Mouse (Mus musculus): ENCODE results near the gene Gm43191. TPM values are rescaled to one million over a fixed set of nuclear protein-coding genes. Genes with fewer than 3 reads are reported as not detected.
"Not testable (repeated sequence)": the region's sequence is repeated elsewhere in the genome, so short reads cannot be mapped to it uniquely, and the experiment has no call there.

Gm43191 gene
- polyA plus RNA-seq, 1 experiment = not detected

DNA sequence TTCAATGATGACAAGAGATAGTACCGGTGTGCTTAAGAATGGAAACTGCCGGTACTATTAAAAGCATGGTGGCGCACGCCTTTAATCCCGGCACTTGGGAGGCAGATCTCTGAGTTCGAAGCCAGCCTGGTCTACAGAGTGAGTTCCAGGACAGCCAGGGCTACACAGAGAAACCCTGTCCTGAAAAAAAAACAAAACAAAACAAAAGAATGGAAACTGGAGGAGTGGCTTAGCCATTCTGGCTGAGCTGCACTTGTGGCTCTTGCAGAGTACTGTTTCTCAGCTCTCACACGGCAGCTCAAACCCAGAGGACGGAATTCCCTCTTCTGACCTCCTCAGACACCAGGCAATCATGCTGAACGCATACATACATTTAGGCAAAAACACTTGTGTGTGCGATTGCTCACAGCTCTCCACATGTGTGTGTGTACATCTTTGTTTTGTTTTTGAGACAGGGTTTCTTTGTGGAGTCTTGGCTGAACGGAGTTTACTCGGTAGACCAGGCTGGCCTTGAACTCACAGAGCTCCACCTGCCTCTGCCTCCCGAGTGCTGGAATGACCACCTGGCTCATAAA, 21.1 kb downstream of the Gm43191 start:
- Histone ChIP-seq H3K4me1 (ENCODE audit: control insufficient read depth, insufficient read depth, low read length) (peaks cover 11% of the 10 kb centered on the region), H3K27ac (ENCODE audit: insufficient read depth, low read length) (no peak overlapping the region), H3K4me3 (replicated peaks; ENCODE audit: insufficient read depth, low read depth, low read length) (no peak overlapping the region), H3K27me3 (ENCODE audit: control insufficient read depth, insufficient read depth, low read length) (no peaks in the 10 kb centered on the region)
- WGBS = 78% methylated on average over 13 of the region's 13 CpGs
- no peak for DNase-seq
- TF ChIP-seq CTCF (IDR thresholded peaks at IDR 0.05; ENCODE audit: borderline replicate concordance, insufficient read depth, low read depth, low read length) = no peak
- no peak for TF ChIP-seq POLR2A (IDR thresholded peaks at IDR 0.05; ENCODE audit: borderline replicate concordance, insufficient read depth, low read length)

DNA sequence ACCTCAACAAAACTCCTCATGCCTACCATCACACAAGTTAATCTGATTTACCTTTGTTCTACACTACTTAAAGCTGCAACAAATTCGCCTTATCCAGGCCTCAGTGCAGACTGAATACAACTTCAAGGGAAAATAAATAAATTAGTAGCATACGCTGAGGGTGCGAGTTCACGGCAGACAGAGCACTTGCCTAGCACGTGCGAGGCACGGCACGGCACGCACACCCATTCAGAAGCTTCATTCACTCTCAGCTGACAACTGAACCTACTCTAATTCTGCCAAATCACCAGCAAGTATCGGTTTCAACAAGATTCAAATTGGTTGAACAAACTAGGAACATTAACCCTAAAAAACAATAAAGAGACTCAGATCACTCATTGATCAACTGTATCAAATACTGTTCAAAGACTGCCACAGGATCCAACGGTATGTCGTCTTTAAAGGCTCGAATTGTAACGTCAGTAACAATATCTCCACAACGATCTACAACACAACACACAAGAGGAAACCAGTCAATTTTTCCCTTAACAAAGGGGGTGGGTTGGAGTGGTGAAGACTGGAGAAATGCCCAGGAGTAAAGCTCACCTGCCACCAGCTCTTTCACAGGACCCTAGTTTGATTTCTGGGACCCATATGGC, 22.0 kb downstream of the Gm43191 start:
- Histone ChIP-seq H3K27ac (ENCODE audit: insufficient read depth, low read length) (no peak overlapping the region), H3K4me1 (ENCODE audit: control insufficient read depth, insufficient read depth, low read length) (peaks cover 11% of the 10 kb centered on the region), H3K27me3 (ENCODE audit: control insufficient read depth, insufficient read depth, low read length) (no peaks in the 10 kb centered on the region), H3K4me3 (replicated peaks; ENCODE audit: insufficient read depth, low read depth, low read length) (no peak overlapping the region)
- 80% methylated on average over 15 of the region's 15 CpGs for WGBS
- DNase-seq = no peak
- TF ChIP-seq CTCF (IDR thresholded peaks at IDR 0.05; ENCODE audit: borderline replicate concordance, insufficient read depth, low read depth, low read length) = no peak
- no peak for TF ChIP-seq POLR2A (IDR thresholded peaks at IDR 0.05; ENCODE audit: borderline replicate concordance, insufficient read depth, low read length)

DNA sequence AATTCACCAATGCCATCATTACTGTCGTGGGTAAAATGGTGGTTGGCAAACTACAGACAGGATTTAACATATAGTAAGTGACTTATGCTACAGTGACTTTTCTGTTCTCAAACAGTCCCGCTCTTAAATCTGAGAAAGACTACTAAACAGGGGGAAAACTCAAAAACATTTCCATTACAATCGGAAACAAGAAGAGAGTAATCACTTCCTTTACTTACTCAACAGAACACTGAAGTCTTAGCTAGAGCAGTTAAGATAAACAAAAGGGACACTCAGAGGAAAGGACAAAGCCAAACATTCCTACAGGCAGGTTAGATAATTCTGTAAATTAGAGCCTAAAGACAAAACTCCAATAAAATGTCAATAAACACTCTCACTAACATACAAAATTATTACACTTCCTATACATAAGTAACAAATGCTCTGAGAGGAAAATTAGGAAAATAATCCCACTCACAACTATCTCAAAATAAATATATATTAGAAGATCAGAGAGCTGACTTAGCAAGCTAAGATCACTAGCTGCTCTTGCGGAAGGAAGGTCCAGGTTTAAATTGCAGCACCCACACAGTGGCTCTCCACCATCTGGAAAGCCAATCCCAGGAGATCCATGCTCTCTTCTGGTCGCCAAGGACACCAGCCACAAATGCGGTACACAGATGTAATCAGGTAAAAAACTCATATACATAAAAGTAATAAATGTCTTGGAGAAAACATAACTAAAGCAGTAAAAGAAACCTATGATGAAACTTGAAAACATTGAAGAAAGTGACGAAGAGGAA, 24.7 kb downstream of the Gm43191 start:
- 62% methylated on average over 7 of the region's 7 CpGs for WGBS
- TF ChIP-seq POLR2A (IDR thresholded peaks at IDR 0.05; ENCODE audit: borderline replicate concordance, insufficient read depth, low read length) (no peak), CTCF (IDR thresholded peaks at IDR 0.05; ENCODE audit: borderline replicate concordance, insufficient read depth, low read depth, low read length) (no peak)
- H3K27me3 ChIP-seq (ENCODE audit: control insufficient read depth, insufficient read depth, low read length) = no peaks in the 10 kb centered on the region
- H3K27ac ChIP-seq (ENCODE audit: insufficient read depth, low read length) = no peak overlapping the region
- H3K4me1 ChIP-seq (ENCODE audit: control insufficient read depth, insufficient read depth, low read length) = peaks cover 14% of the 10 kb centered on the region
- DNase-seq = no peak
- no peak overlapping the region for H3K4me3 ChIP-seq (replicated peaks; ENCODE audit: insufficient read depth, low read depth, low read length)

DNA sequence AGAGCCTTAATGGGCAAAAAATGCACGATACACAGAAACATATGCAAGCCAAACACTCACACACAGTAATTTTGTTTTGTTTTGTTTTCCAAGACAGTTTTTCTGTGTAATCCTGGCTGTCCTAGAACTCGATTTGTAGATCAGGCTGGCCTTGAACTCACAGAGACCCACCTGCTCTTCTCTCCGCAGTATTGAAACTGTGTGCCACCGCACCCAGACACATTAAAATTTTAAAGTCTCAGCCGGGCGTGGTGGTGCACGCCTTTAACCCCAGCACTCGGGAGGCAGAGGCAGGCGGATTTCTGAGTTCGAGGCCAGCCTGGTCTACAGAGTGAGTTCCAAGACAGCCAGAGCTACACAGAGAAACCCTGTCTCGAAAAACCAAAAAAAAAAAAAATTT, 27.0 kb downstream of the Gm43191 start:
- H3K27me3 ChIP-seq (ENCODE audit: control insufficient read depth, insufficient read depth, low read length); H3K4me1 ChIP-seq (ENCODE audit: control insufficient read depth, insufficient read depth, low read length); DNase-seq; H3K4me3 ChIP-seq (replicated peaks; ENCODE audit: insufficient read depth, low read depth, low read length); H3K27ac ChIP-seq (ENCODE audit: insufficient read depth, low read length): not testable (repeated sequence)
- 94% methylated on average over 11 of the region's 11 CpGs for WGBS

DNA sequence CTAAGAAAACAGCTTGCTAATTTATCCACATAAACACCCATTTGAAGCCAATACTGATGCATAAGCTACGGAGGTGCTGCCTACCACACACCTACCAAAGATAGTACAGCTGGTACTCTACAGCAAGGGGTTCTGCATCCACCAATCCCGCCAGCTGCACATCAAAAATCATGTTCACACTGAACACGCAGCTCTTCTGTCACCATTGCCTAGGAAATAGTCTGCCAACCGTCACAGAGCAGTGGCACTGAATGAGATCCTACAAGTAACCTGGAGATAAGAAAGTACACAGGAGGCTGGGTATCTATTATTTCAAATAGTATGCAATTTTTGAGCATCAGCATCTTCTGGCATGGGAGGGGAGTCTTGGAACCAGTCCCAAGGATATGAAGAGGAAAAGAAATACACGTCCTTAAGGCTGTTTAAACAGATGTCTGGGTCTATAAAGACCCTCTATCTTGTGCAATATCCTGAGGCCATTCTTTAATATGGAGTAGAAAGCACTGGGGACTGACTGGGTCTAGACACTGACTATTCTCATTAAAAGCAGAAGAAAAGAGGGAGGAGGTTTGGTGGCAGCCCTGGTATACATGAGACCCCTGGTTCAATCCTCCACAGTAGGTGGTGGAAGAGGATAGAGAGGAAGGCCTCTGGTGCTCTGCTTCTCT, 27.6 kb downstream of the Gm43191 start:
- Histone ChIP-seq H3K27me3 (ENCODE audit: control insufficient read depth, insufficient read depth, low read length) (no peaks in the 10 kb centered on the region), H3K4me3 (replicated peaks; ENCODE audit: insufficient read depth, low read depth, low read length) (no peak overlapping the region), H3K27ac (ENCODE audit: insufficient read depth, low read length) (no peak overlapping the region), H3K4me1 (ENCODE audit: control insufficient read depth, insufficient read depth, low read length) (peaks cover 5% of the 10 kb centered on the region; the same call in 1 of the 2 replicates)
- WGBS = 45% methylated on average over 5 of the region's 5 CpGs
- no peak for DNase-seq
- TF ChIP-seq CTCF (IDR thresholded peaks at IDR 0.05; ENCODE audit: borderline replicate concordance, insufficient read depth, low read depth, low read length) = no peak
- no peak for TF ChIP-seq POLR2A (IDR thresholded peaks at IDR 0.05; ENCODE audit: borderline replicate concordance, insufficient read depth, low read length)

DNA sequence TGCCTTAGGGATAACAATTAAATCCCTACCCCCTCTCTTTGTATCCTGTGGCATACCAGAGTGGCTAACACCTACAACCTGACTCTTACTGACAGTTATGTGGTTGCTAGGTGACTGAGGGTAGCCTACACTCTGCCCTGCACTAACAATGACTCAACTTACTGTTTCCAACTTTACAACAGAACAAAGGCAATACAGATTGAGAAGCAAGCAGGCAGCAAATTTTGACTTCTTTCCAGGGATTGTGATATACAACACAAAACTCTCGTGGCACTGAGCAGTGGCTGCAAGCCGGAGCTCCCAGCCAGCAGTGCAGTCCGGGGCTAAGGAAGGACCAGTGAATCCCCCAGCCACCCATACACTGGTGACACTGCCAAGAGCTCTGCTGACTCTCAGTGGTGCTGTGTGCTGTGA, 29.0 kb downstream of the Gm43191 start:
- no peak for DNase-seq
- no peak overlapping the region for H3K4me3 ChIP-seq (replicated peaks; ENCODE audit: insufficient read depth, low read depth, low read length)
- WGBS = 15% methylated on average over 3 of the region's 3 CpGs
- no peaks in the 10 kb centered on the region for H3K27me3 ChIP-seq (ENCODE audit: control insufficient read depth, insufficient read depth, low read length)
- no peak overlapping the region; the same call in 1 of the 2 replicates for H3K27ac ChIP-seq (ENCODE audit: insufficient read depth, low read length)
- TF ChIP-seq POLR2A (IDR thresholded peaks at IDR 0.05; ENCODE audit: borderline replicate concordance, insufficient read depth, low read length) = no peak
- TF ChIP-seq CTCF (IDR thresholded peaks at IDR 0.05; ENCODE audit: borderline replicate concordance, insufficient read depth, low read depth, low read length) = no peak
- H3K4me1 ChIP-seq (ENCODE audit: control insufficient read depth, insufficient read depth, low read length) = peaks cover 2% of the 10 kb centered on the region; the same call in 1 of the 2 replicates

DNA sequence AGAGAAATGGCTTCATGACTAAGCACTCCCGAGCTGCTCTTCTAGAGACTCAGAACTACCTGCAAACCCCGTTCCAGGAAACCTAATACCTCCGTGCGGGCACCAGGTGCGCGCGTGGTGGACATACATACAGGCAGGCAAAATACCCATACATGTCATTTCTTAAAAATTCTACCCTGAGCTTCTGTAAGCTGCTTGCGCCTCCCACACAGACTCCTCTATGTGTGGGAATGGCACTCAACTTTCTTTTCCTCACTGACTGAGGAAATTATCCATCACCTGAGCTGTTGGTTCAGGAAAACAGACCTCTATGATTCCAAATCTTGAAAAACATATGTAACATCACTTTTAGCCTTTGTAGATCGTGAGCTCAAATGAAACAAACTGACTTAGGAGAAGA, 30.4 kb downstream of the Gm43191 start:
- Histone ChIP-seq H3K27ac (ENCODE audit: insufficient read depth, low read length) (no peak overlapping the region), H3K4me3 (replicated peaks; ENCODE audit: insufficient read depth, low read depth, low read length) (no peak overlapping the region), H3K27me3 (ENCODE audit: control insufficient read depth, insufficient read depth, low read length) (no peaks in the 10 kb centered on the region), H3K4me1 (ENCODE audit: control insufficient read depth, insufficient read depth, low read length) (peaks cover 2% of the 10 kb centered on the region; the same call in 1 of the 2 replicates)
- no peak for DNase-seq
- TF ChIP-seq CTCF (IDR thresholded peaks at IDR 0.05; ENCODE audit: borderline replicate concordance, insufficient read depth, low read depth, low read length) (no peak), POLR2A (IDR thresholded peaks at IDR 0.05; ENCODE audit: borderline replicate concordance, insufficient read depth, low read length) (no peak)
- 96% methylated on average over 9 of the region's 9 CpGs for WGBS

All from cerebellum, adult 2 months (tissue).